Mouse (Mus musculus) T-helper 2 cell (primary cell): ENCODE measurements at regions not wholly inside any gene's neighbourhood (a gene's known extent, or its start where the extent isn't known, plus 50 kb on each side); places are given as distances from the start of the nearest gene placed in this dataset.

Experiments used
- in situ Hi-C: fragments of 300-600 bp; cut with MboI, MseI; formaldehyde crosslinking; loops from one replicate; pipeline ENCODE4 v1.15.1; 2025; ENCODE audit warnings: high pct_unique_total_duplicates

DNA sequence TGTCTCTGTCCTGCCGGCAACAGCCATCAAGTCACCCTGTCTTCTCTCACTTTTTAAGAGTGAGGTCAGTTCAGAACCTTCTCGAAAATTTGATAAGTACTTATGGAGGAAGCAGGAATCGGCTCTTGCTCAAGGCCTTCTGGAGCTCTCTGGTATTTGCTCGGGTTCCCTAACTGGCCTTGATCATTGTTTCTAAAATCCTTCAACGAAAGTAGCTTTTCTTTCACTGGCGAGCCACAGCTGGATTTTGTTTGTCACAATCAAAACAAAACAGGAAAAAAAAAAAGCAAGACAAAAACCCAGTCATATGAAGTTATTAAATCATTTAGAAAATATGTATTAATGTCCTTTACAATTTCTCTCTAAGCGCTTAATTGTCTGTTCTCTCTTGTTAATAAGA lies 156.6 kb upstream of the Tex13c2 start:
- in situ Hi-C loops, result no loop called here

- in situ Hi-C loops, result no loop called here
Measured at GRCm38 (mm10) chrX:42333631-42334030, 155.9 kb upstream of the Tex13c2 start.

- in situ Hi-C loops, result no loop called here
Measured at GRCm38 (mm10) chrX:42334794-42335193, 154.7 kb upstream of the Tex13c2 start.

GRCm38 (mm10) chrX:42336772-42337171 lies 152.7 kb upstream of the Tex13c2 start:
- in situ Hi-C loops, result no loop called here

- in situ Hi-C loops, result no loop called here
Measured at GRCm38 (mm10) chrX:42342362-42342761, 147.1 kb upstream of the Tex13c2 start.

GRCm38 (mm10) chrX:42342951-42343879 lies 146.3 kb upstream of the Tex13c2 start:
- in situ Hi-C loops, result no loop called here

- in situ Hi-C loops, result no loop called here
Measured at GRCm38 (mm10) chrX:42352610-42353254, 136.8 kb upstream of the Tex13c2 start.

DNA sequence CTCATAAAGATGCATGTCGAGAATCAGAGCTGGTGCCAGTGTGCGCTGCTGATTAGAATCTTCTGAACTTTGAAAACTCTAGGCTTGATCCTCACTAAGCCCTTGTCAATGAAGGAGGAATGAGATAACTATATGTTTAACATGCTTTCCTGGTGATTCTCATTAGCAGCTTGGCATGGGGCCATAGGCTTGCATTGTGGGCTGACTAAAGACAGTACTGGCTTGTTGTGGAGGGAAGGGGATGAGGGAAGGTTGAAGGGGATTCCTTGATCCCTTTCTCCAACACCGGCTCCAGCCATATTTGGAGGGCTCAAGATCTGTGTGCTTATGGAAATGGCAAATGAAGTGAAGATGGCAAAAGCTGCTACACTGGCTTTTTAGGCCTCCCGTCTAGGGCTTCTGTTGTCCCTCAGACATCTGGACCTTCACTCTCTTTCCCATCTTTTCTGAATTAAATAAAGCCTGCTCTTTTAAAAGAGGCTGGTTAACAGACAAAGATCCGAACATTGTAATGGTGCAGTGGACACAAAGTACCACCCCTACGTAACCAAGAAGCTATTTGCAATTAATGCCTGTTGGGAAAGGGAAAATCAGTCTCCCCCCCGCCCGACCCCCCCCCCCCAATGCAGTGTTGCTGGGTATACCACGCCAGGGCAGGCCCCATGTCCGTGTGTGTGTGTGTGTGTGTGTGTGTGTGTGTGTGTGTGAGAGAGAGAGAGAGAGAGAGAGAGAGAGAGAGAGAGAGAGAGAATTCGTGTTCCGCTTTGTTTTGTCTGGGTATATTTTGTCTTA lies 129.9 kb upstream of the Tex13c2 start:
- in situ Hi-C loops, result loop anchor here (5.0 to 10.0 kb wide), 2 partner anchors 43 to 145 kb away; partner anchors contain the start of gene Sh2d1a

DNA sequence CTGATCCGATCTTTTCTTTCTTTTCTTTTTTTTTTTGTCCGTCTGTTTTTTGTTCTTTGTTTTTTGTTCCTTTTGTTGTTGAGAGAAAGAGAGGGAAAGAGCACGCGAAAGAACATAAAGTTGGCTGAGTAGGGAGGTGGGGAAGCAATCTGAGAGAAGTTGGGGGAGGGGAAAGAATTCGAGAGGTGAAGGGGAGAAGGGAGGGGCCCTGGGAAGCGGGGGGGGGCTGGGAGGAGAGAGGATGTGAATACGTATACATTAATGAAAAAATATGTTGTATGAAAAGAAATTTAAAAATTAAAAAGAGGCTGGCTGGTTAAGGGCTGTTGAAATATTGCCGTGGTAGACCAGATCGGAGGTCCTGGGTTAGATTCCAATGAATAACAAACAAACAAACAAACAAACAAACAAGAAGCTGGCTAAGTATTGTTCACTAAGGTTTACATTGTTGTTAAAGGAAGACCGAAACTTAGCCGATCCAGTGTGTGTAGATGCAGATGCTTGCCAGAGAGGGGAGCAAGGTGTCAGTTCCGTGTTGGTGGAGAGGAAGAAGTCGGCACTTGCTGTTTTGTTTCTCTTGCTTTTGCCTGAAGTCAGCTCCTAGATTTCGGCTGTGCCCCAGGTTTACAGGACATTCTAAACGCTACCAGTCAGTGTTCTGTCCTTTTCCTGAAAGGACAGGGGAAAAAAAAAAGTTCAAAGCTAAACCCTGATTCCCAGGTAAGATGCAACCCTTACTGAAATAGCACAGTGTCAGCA lies 129.1 kb upstream of the Tex13c2 start:
- in situ Hi-C loops, result loop anchor here (5.0 to 10.0 kb wide), 2 partner anchors 42 to 144 kb away; partner anchors contain the start of gene Sh2d1a

DNA sequence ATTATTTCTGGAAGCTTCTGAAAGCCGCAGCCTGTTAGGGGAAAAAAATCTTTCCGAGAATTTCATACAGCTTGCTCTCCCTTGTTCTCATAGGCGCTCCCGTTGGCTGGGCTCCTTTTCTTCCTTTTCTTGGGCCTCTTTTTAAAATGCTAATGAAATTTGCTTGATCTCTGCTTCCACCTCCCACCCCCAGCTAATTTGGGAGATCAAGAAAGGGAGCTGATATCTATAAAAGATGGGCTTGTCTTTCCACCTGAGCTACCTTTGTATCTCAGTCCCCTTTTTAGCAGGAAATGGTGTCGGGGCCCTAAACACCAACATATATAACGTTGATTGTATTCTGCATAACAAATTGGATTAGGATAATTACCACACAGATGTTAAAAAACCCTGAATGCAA lies 128.5 kb upstream of the Tex13c2 start:
- in situ Hi-C loops, result loop anchor here (5.0 to 10.0 kb wide), 2 partner anchors 41 to 144 kb away; partner anchors contain the start of gene Sh2d1a

GRCm38 (mm10) chrX:42361400-42362028 lies 128.0 kb upstream of the Tex13c2 start:
- in situ Hi-C loops, result loop anchor here (5.0 to 10.0 kb wide), 2 partner anchors 41 to 143 kb away; partner anchors contain the start of gene Sh2d1a

- in situ Hi-C loops, result loop anchor here (5.0 to 10.0 kb wide), 2 partner anchors 38 to 141 kb away; partner anchors contain the start of gene Sh2d1a
Measured at GRCm38 (mm10) chrX:42364137-42364536, 125.4 kb upstream of the Tex13c2 start.

- in situ Hi-C loops, result loop anchor here (10.0 kb wide), 1 partner anchor 989 kb away; no protein-coding TSS in a partner anchor
Measured at GRCm38 (mm10) chrX:42373794-42374398, 115.6 kb upstream of the Tex13c2 start.

DNA sequence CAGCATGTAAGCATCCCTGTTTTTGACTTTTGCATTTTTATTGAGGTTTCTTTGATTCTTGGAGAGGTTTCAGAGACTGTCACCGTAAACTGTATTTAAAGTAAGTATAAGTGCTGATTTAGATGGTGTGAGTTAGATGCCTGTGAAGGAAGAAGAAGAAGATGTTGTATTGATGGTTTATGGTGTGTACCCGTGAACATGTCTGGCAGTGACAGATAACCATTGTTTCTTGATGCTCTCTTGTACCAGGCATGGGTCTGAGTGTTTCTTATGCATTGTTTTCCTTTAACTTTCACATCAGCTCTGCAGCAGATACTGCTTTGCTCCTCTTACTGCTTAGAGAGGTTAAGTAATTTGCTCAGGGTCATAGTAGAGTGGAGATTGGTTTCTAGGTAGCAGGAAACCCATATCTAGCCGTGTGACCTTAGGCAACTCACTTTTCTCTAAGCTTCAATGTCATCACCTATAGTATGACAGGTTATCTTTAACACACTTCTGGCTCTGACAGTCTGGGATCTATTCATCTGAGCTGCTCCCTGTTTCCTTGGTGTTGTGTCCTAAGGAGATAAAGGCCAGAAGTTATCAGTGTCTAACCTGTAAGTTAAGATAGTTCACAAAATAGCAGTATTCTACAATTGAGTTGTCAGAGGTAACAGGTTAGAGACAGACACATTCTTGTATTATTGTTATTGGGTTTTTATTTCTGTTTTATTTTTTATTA lies 95.5 kb upstream of the Tex13c2 start:
- in situ Hi-C loops, result no loop called here

DNA sequence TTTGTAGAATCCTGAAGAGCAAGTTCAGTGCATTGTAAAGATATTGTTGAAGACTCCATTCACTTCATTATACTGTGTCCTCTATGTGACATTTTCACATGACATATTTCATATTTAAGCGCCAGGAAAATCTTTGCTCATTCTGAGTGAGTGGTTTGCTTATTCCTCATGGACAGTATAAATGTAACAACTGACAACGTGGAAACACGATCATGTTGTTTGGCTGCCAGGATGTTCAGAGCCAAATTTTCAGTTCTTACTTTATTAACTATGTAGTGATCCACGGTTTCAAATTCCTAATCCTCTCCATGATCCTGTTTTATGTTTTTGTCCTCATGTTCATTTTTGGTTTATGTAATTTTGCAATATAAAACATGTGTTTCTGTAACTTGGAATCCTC lies 93.0 kb upstream of the Tex13c2 start:
- in situ Hi-C loops, result no loop called here

GRCm38 (mm10) chrX:42398836-42399235 lies 90.7 kb upstream of the Tex13c2 start:
- in situ Hi-C loops, result no loop called here

- in situ Hi-C loops, result no loop called here
Measured at GRCm38 (mm10) chrX:42399343-42399742, 90.1 kb upstream of the Tex13c2 start.

DNA sequence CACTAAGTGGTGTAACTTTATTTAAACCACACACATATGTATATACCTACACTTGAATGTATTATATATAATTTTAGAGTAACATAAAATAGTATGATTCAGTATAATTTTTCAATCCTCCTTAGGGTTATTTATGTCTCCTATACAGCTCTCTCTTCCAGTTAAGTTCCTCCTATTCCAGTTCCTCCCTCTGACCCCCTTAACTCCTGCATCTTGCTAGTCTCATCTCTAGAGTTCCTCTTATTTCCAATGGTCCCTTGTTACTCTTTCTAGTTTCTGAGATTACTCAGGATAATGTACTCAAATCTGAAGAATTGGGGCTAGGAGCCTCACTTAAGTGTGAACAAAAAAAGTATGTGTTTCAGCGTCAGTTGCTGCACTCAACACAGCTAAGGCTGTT lies 88.4 kb upstream of the Tex13c2 start:
- in situ Hi-C loops, result loop anchor here (5.0 kb wide), 1 partner anchor 39 kb away; no protein-coding TSS in a partner anchor
